Mouse (Mus musculus) frontal cortex, postnatal 25 days (tissue): ENCODE results near the gene Adcy1.
A peak's percentile ranks its signal among the peaks of the same experiment; 100 is the strongest.

Experiments
- DNase-seq, 2 experiments: peaks; one replicate each; pipeline ENCODE4 v3.0.0; 2022; ENCODE audit warnings: low spot score in 2 of 2

Gene Adcy1

GRCm38 (mm10) chr11:7182409-7183042, 119.2 kb downstream of the Adcy1 start:
- DNase-seq: no peak

GRCm38 (mm10) chr11:7184420-7184819, 121.1 kb downstream of the Adcy1 start:
- DNase-seq: no peak

GRCm38 (mm10) chr11:7187472-7187871, 124.2 kb downstream of the Adcy1 start:
- DNase-seq: no peak

GRCm38 (mm10) chr11:7188469-7188868, 125.2 kb downstream of the Adcy1 start, which contains the start of gene Gm11985:
Gene Gm11985, minus strand, starts transcription at chr11:7188569.
- DNase-seq: no peak

- no peak for DNase-seq
Observed at GRCm38 (mm10) chr11:7192710-7193109, 129.4 kb downstream of the Adcy1 start.

GRCm38 (mm10) chr11:7193134-7193533, 129.8 kb downstream of the Adcy1 start:
- no peak for DNase-seq

GRCm38 (mm10) chr11:7194432-7195311, 131.4 kb downstream of the Adcy1 start:
- no peak for DNase-seq

GRCm38 (mm10) chr11:7195312-7195685, 132.0 kb downstream of the Adcy1 start:
- no peak for DNase-seq

- DNase-seq: no peak
Observed at GRCm38 (mm10) chr11:7197491-7197941, 134.2 kb downstream of the Adcy1 start, which contains the start of gene Igfbp1. Gene Igfbp1, plus strand, starts transcription at chr11:7197782.

GRCm38 (mm10) chr11:7198006-7198405, 134.7 kb downstream of the Adcy1 start:
- DNase-seq: no peak

GRCm38 (mm10) chr11:7198481-7199256, 135.4 kb downstream of the Adcy1 start:
- no peak for DNase-seq

- DNase-seq: peak in 1 of 2 experiments; percentile 45
Observed at GRCm38 (mm10) chr11:7199736-7200392, 136.6 kb downstream of the Adcy1 start.

GRCm38 (mm10) chr11:7200393-7200783, 137.1 kb downstream of the Adcy1 start:
- DNase-seq: no peak

- DNase-seq: no peak
Observed at GRCm38 (mm10) chr11:7202206-7202605, 138.9 kb downstream of the Adcy1 start.

GRCm38 (mm10) chr11:7203846-7204245, 140.6 kb downstream of the Adcy1 start:
- DNase-seq: no peak

- peak; percentile 64 to 73 for DNase-seq
Observed at GRCm38 (mm10) chr11:7210343-7210742, 147.1 kb downstream of the Adcy1 start.

- DNase-seq: no peak
Observed at GRCm38 (mm10) chr11:7211211-7211610, 147.9 kb downstream of the Adcy1 start.

- DNase-seq: no peak
Observed at GRCm38 (mm10) chr11:7212126-7212798, 149.0 kb downstream of the Adcy1 start.

- DNase-seq: no peak
Observed at GRCm38 (mm10) chr11:7213161-7213500, 149.8 kb downstream of the Adcy1 start.

GRCm38 (mm10) chr11:7213501-7214341, 150.4 kb downstream of the Adcy1 start, which contains the start of gene Igfbp3:
Gene Igfbp3, minus strand, starts transcription at chr11:7213923.
- peak; percentile 58 to 68 for DNase-seq
